Mouse (Mus musculus): ENCODE data around the gene Col4a6.

GRCm38 (mm10) chrX:141276397-141276796, 197.5 kb downstream of the Col4a6 start:
- TF ChIP-seq CTCF (conservative IDR thresholded peaks at IDR 0.05; ENCODE audit: low read length) (no peak), NANOG (IDR thresholded peaks at IDR 0.05; ENCODE audit: borderline replicate concordance, low read length) (no peak)
